Mouse (Mus musculus): ENCODE measurements around the gene Cd163l1.

- TF ChIP-seq CTCF (IDR thresholded peaks at IDR 0.05; ENCODE audit: low read depth, low read length) = no peak
- no peak for TF ChIP-seq GATA1 (IDR thresholded peaks at IDR 0.05; ENCODE audit: borderline replicate concordance, low read length)
- TF ChIP-seq TAL1 (conservative IDR thresholded peaks at IDR 0.05; ENCODE audit: low read depth, low read length) = no peak
- TF ChIP-seq POLR2AphosphoS5 (IDR thresholded peaks at IDR 0.05; ENCODE audit: insufficient replicate concordance, low read depth, low read length) = no peak
Measured at GRCm38 (mm10) chr7:140205864-140206263, 12.2 kb upstream of the Cd163l1 start, which contains the start of gene Olfr524.
